Mouse (Mus musculus) cortical plate, adult 2 months (tissue): Measurements from ENCODE around the gene Tmem106a. TPM values are rescaled to one million over a fixed set of nuclear protein-coding genes. Genes with fewer than 3 reads are reported as not detected.
A peak's percentile ranks its signal among the peaks of the same experiment; 100 is the strongest.
"Not testable (repeated sequence)": the region's sequence is repeated elsewhere in the genome, so short reads cannot be mapped to it uniquely, and the experiment has no call there.

Experiments used
- H3K27ac ChIP-seq: fragments of 200-500 bp; 2 replicates; pipeline ENCODE4 v1.5.1; 2012; ENCODE audit warnings: low read length, control low read depth, inconsistent platforms; ENCODE audit not compliant: insufficient read depth
- H3K4me1 ChIP-seq: fragments of 200-500 bp; 2 replicates; pipeline ENCODE4 v1.6.1; 2011; ENCODE audit warnings: low read length; ENCODE audit not compliant: control insufficient read depth, insufficient read depth
- H3K4me3 ChIP-seq: fragments of 200-500 bp; 2 replicates; pipeline ENCODE4 v1.5.1; 2011; ENCODE audit warnings: mild to moderate bottlenecking, low read length, control low read depth; ENCODE audit not compliant: insufficient read depth
- CTCF ChIP-seq: fragments of 200-500 bp; IDR thresholded peaks from 2 replicates; pipeline ENCODE4 v1.5.1; 2011; ENCODE audit warnings: mild to moderate bottlenecking, control low read depth, low read length; ENCODE audit not compliant: insufficient read depth; ENCODE audit errors: extremely low read depth
- POLR2A ChIP-seq: fragments of 200-500 bp; IDR thresholded peaks from 2 replicates; pipeline ENCODE4 v1.6.1; 2011; ENCODE audit warnings: mild to moderate bottlenecking, low read length, control low read depth; ENCODE audit not compliant: insufficient read depth; ENCODE audit errors: extremely low read depth
- polyA plus RNA-seq: library from polyadenylated mRNA; depleted of rRNA; stranded (reverse); fragments of >200 nt; gene quantifications from 2 replicates; pipeline ENCODE4 v1.2.3, GENCODE M21; 2012

Tmem106a gene
- polyA plus RNA-seq, 1 experiment: 1.7 TPM

- Histone ChIP-seq H3K4me1 (peaks cover 2% of the 10 kb centered on the region; the same call in 1 of the 2 replicates), H3K27ac (no peak overlapping the region), H3K4me3 (no peak overlapping the region)
- TF ChIP-seq CTCF (no peak), POLR2A (no peak)
Observed at GRCm38 (mm10) chr11:101556954-101557353, 25.1 kb upstream of the Tmem106a start.

GRCm38 (mm10) chr11:101562391-101562790 lies 19.7 kb upstream of the Tmem106a start:
- Histone ChIP-seq H3K4me3 (no peak overlapping the region), H3K27ac (no peak overlapping the region), H3K4me1 (no peaks in the 10 kb centered on the region)
- TF ChIP-seq POLR2A: no peak
- TF ChIP-seq CTCF: peak; percentile 71

- no peak overlapping the region for H3K4me3 ChIP-seq
- no peaks in the 10 kb centered on the region for H3K4me1 ChIP-seq
- H3K27ac ChIP-seq: no peak overlapping the region
- TF ChIP-seq POLR2A (no peak), CTCF (no peak)
Observed at GRCm38 (mm10) chr11:101568421-101568820, 13.6 kb upstream of the Tmem106a start.

- no peaks in the 10 kb centered on the region for H3K4me1 ChIP-seq
- H3K4me3 ChIP-seq: no peak overlapping the region
- TF ChIP-seq POLR2A (no peak), CTCF (no peak)
- H3K27ac ChIP-seq: no peak overlapping the region
Observed at GRCm38 (mm10) chr11:101576116-101576515, 5.9 kb upstream of the Tmem106a start.

- H3K4me1 ChIP-seq: no peaks in the 10 kb centered on the region
- no peak overlapping the region for H3K27ac ChIP-seq
- H3K4me3 ChIP-seq: no peak overlapping the region
- TF ChIP-seq POLR2A: no peak
- no peak for TF ChIP-seq CTCF
Observed at GRCm38 (mm10) chr11:101581081-101581764, 819 bp upstream of the Tmem106a start.

GRCm38 (mm10) chr11:101583205-101583604 lies 1.2 kb downstream of the Tmem106a start:
- no peak overlapping the region for H3K4me3 ChIP-seq
- no peak overlapping the region for H3K27ac ChIP-seq
- 0 out of 2 replicates have a peak, but pooled peaks cover 2% of the 10 kb centered on the region for H3K4me1 ChIP-seq
- TF ChIP-seq POLR2A (no peak), CTCF (no peak)

- H3K4me3 ChIP-seq, H3K4me1 ChIP-seq, H3K27ac ChIP-seq: not testable (repeated sequence)
Observed at GRCm38 (mm10) chr11:101585031-101585430, 3.0 kb downstream of the Tmem106a start.

- H3K27ac ChIP-seq: no peak overlapping the region
- H3K4me3 ChIP-seq: no peak overlapping the region
- H3K4me1 ChIP-seq: 0 out of 2 replicates have a peak, but pooled peaks cover 2% of the 10 kb centered on the region
- TF ChIP-seq POLR2A (no peak), CTCF (no peak)
Observed at GRCm38 (mm10) chr11:101585805-101586204, 3.8 kb downstream of the Tmem106a start.

GRCm38 (mm10) chr11:101587676-101588075 lies 5.6 kb downstream of the Tmem106a start:
- TF ChIP-seq CTCF (no peak), POLR2A (no peak)
- H3K4me1 ChIP-seq: 0 out of 2 replicates have a peak, but pooled peaks cover 2% of the 10 kb centered on the region
- H3K27ac ChIP-seq: no peak overlapping the region
- no peak overlapping the region for H3K4me3 ChIP-seq

GRCm38 (mm10) chr11:101588868-101589267 lies 6.8 kb downstream of the Tmem106a start:
- H3K4me1 ChIP-seq: 0 out of 2 replicates have a peak, but pooled peaks cover 2% of the 10 kb centered on the region
- no peak overlapping the region for H3K4me3 ChIP-seq
- no peak for TF ChIP-seq CTCF
- no peak for TF ChIP-seq POLR2A
- no peak overlapping the region for H3K27ac ChIP-seq
